ENCODE assay signal across 11 mouse cellular contexts in the genomic region with DNA sequence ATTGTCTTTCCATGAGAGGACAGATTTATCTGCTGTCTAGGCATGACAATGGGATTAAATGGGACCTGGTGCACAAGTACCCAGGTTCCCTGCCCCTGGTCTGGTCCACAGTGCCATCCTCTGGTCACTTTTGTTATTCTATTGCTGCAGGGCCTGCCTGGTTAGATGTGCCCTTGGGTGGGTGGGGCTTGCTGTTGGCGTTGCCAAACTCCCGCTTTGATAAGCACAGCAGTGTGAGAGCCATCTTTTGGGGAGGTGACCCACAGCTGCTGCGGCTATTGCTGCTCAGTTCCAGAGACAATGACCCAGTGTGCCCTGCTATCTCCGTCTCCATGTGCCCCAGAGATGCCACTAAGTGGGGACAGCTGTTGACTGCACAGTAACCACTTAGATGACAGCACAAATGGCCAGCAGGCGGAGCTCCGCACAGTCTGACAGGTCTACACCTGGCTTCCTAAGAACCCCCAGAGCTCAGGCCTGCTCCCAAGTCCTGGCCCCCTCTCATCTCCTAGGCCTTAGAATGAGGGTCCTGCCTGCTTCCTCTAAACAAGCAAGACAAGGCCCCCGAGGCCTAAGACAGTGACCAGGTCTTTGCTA. TPM values are rescaled to one million over a fixed set of nuclear protein-coding genes. Genes with fewer than 3 reads are reported as not detected.
DNase-seq lines count a peak whose midpoint lies in the region; ATAC-seq lines count a peak whose summit lies in the region.
"Had no signal": no experiment of that assay in that cellular context is flagged by ENCODE, and none has a peak within 500 bp of the region (broad histone marks: within the 10 kb centered on the region; RNA-seq: fewer than 3 reads in every experiment).

No protein-coding gene starts in this region.

- no peak overlapping the region for H3K4me3 ChIP-seq in hindbrain, embryonic 10.5 days
- no peak overlapping the region for H3K4me3 ChIP-seq in hindbrain, embryonic 14.5 days (replicated peaks; ENCODE audit: low read length)
- H3K4me3 ChIP-seq in midbrain, embryonic 13.5 days (replicated peaks): no peak overlapping the region
- H3K4me3 ChIP-seq: heart, embryonic 15.5 days had no signal

- no peaks in the 10 kb centered on the region for H3K36me3 ChIP-seq in hindbrain, embryonic 10.5 days
- H3K36me3 ChIP-seq in hindbrain, embryonic 14.5 days (replicated peaks; ENCODE audit: control insufficient read depth, insufficient read depth): no peaks in the 10 kb centered on the region
- no peaks in the 10 kb centered on the region for H3K36me3 ChIP-seq in midbrain, embryonic 13.5 days
- H3K36me3 ChIP-seq: heart, embryonic 15.5 days had no signal

- WGBS in hindbrain, embryonic 10.5 days: 61% methylated on average over 7 of the region's 7 CpGs
- WGBS in hindbrain, embryonic 14.5 days: 70% methylated on average over 7 of the region's 7 CpGs
- WGBS in midbrain, embryonic 13.5 days: 69% methylated on average over 7 of the region's 7 CpGs

- no peak for DNase-seq in hindbrain, embryonic 10.5 days (ENCODE audit: low spot score)
- DNase-seq in hindbrain, embryonic 14.5 days (ENCODE audit: low spot score): no peak
- DNase-seq in 416B (ENCODE audit: low read depth): peak; percentile 67
- peak; percentile 32 for DNase-seq in adrenal gland, postnatal 25 days
- DNase-seq in urinary bladder, postnatal 36 days (ENCODE audit: low spot score in 2 of 2): no peak
- DNase-seq in urinary bladder, postnatal 4 days (ENCODE audit: low spot score in 2 of 2): no peak
- DNase-seq: layer of hippocampus, postnatal 36 days; right cerebral cortex, postnatal 4 days had no signal

- peaks cover 47% of the 10 kb centered on the region for H3K27me3 ChIP-seq in hindbrain, embryonic 10.5 days (ENCODE audit: insufficient read depth, poor library complexity, severe bottlenecking)
- H3K27me3 ChIP-seq in hindbrain, embryonic 14.5 days (ENCODE audit: control insufficient read depth, insufficient read depth, low read length): no peaks in the 10 kb centered on the region
- H3K27me3 ChIP-seq in midbrain, embryonic 13.5 days: no peaks in the 10 kb centered on the region
- H3K27me3 ChIP-seq: heart, embryonic 15.5 days had no signal

- H3K9ac ChIP-seq in hindbrain, embryonic 14.5 days: no peak overlapping the region
- H3K9ac ChIP-seq in midbrain, embryonic 13.5 days (replicated peaks): no peak overlapping the region
- H3K9ac ChIP-seq: heart, embryonic 15.5 days had no signal

- peaks cover 48% of the 10 kb centered on the region for H3K4me1 ChIP-seq in hindbrain, embryonic 10.5 days (replicated peaks)
- peaks cover 7% of the 10 kb centered on the region for H3K4me1 ChIP-seq in hindbrain, embryonic 14.5 days (replicated peaks; ENCODE audit: control insufficient read depth, insufficient read depth, low read length)
- H3K4me1 ChIP-seq in midbrain, embryonic 13.5 days (replicated peaks): peaks cover 11% of the 10 kb centered on the region

- no peak for ATAC-seq in hindbrain, embryonic 14.5 days (ENCODE audit: low FRiP score)
- ATAC-seq in megakaryocyte, adult 5-6 weeks (ENCODE audit: poor library complexity, severe bottlenecking): peak; percentile 84
- no peak for ATAC-seq in midbrain, embryonic 13.5 days

- H3K4me2 ChIP-seq in hindbrain, embryonic 14.5 days (replicated peaks): no peak overlapping the region
- H3K4me2 ChIP-seq in midbrain, embryonic 13.5 days (replicated peaks): no peak overlapping the region
- H3K4me2 ChIP-seq: heart, embryonic 15.5 days had no signal

- no peaks in the 10 kb centered on the region for H3K9me3 ChIP-seq in hindbrain, embryonic 10.5 days
- H3K9me3 ChIP-seq in hindbrain, embryonic 14.5 days (ENCODE audit: control insufficient read depth, low read length): no peaks in the 10 kb centered on the region
- H3K9me3 ChIP-seq in midbrain, embryonic 13.5 days: no peaks in the 10 kb centered on the region
- H3K9me3 ChIP-seq: heart, embryonic 15.5 days had no signal

- 0 out of 2 replicates have a peak overlapping the region, but pooled peaks have one; percentile 5 for H3K27ac ChIP-seq in hindbrain, embryonic 10.5 days
- no peak overlapping the region for H3K27ac ChIP-seq in hindbrain, embryonic 14.5 days
- H3K27ac ChIP-seq in midbrain, embryonic 13.5 days: no peak overlapping the region
- H3K27ac ChIP-seq: heart, embryonic 15.5 days had no signal

RNA-seq across cellular contexts. Expression of a gene that starts 5.4 kb away (rescaled TPM):
- polyA plus RNA-seq in hindbrain, embryonic 10.5 days (2016; fragmentation: Nextera tagmentation; extraction: Ambion mirVana): 0.47 and 1.1 TPM in 2 replicates
- 0.27 and 0.54 TPM in 2 replicates for polyA plus RNA-seq in hindbrain, embryonic 14.5 days (2014; fragmentation: Nextera tagmentation; extraction: Ambion mirVana)
- total RNA-seq in adrenal gland, postnatal 25 days (2021): 0.76 TPM in 2 replicates
- not detected in 2 replicates for total RNA-seq in megakaryocyte, adult 5-6 weeks (2015)
- not detected in 2 replicates for total RNA-seq in megakaryocyte, adult 5-6 weeks (2017)
- polyA plus RNA-seq in midbrain, embryonic 13.5 days (2015; fragmentation: Nextera tagmentation; extraction: Ambion mirVana): 0.31 and 0.54 TPM in 2 replicates
- total RNA-seq: layer of hippocampus, postnatal 36 days had no signal

RNA-seq across cellular contexts. Expression of a gene that starts 31.0 kb away (rescaled TPM):
- 25.8 and 27.3 TPM in 2 replicates for polyA plus RNA-seq in hindbrain, embryonic 10.5 days (2016; fragmentation: Nextera tagmentation; extraction: Ambion mirVana)
- polyA plus RNA-seq in hindbrain, embryonic 14.5 days (2014; fragmentation: Nextera tagmentation; extraction: Ambion mirVana): 22.2 and 24.2 TPM in 2 replicates
- total RNA-seq in adrenal gland, postnatal 25 days (2021): 21.7 and 22.4 TPM in 2 replicates
- 3.2 and 5.4 TPM in 2 replicates for total RNA-seq in megakaryocyte, adult 5-6 weeks (2015)
- total RNA-seq in megakaryocyte, adult 5-6 weeks (2017): 10.3 and 13.1 TPM in 2 replicates
- 21.4 and 26.7 TPM in 2 replicates for polyA plus RNA-seq in midbrain, embryonic 13.5 days (2015; fragmentation: Nextera tagmentation; extraction: Ambion mirVana)

RNA-seq across cellular contexts. Expression of a gene that starts 31.2 kb away (rescaled TPM):
- polyA plus RNA-seq in hindbrain, embryonic 10.5 days (2016; fragmentation: Nextera tagmentation; extraction: Ambion mirVana): 58.8 TPM in 2 replicates
- 42.3 and 43.7 TPM in 2 replicates for polyA plus RNA-seq in hindbrain, embryonic 14.5 days (2014; fragmentation: Nextera tagmentation; extraction: Ambion mirVana)
- 29.1 and 30.5 TPM in 2 replicates for total RNA-seq in adrenal gland, postnatal 25 days (2021)
- total RNA-seq in megakaryocyte, adult 5-6 weeks (2015): 15.5 and 16.1 TPM in 2 replicates
- 11.2 and 19.6 TPM in 2 replicates for total RNA-seq in megakaryocyte, adult 5-6 weeks (2017)
- polyA plus RNA-seq in midbrain, embryonic 13.5 days (2015; fragmentation: Nextera tagmentation; extraction: Ambion mirVana): 44.7 and 47.9 TPM in 2 replicates

RNA-seq across cellular contexts. Expression of a gene that starts 36.5 kb away (rescaled TPM):
- 114 and 120 TPM in 2 replicates for polyA plus RNA-seq in hindbrain, embryonic 10.5 days (2016; fragmentation: Nextera tagmentation; extraction: Ambion mirVana)
- 42.0 and 43.8 TPM in 2 replicates for polyA plus RNA-seq in hindbrain, embryonic 14.5 days (2014; fragmentation: Nextera tagmentation; extraction: Ambion mirVana)
- total RNA-seq in adrenal gland, postnatal 25 days (2021): 114 and 133 TPM in 2 replicates
- total RNA-seq in megakaryocyte, adult 5-6 weeks (2015): 14.0 and 20.1 TPM in 2 replicates
- total RNA-seq in megakaryocyte, adult 5-6 weeks (2017): 26.9 and 27.8 TPM in 2 replicates
- polyA plus RNA-seq in midbrain, embryonic 13.5 days (2015; fragmentation: Nextera tagmentation; extraction: Ambion mirVana): 80.0 and 82.7 TPM in 2 replicates

Comparison
In these comparisons a context has a peak if more than half of its experiments do, and no peak if none do; other contexts are left out.
1. DNase-seq: peak in 416B (single experiment) and adrenal gland, postnatal 25 days (single experiment); none in hindbrain, embryonic 10.5 days (single experiment), hindbrain, embryonic 14.5 days (single experiment), urinary bladder, postnatal 36 days (0 of 2) and urinary bladder, postnatal 4 days (0 of 2).